Mouse (Mus musculus) kidney, postnatal 36 days (tissue): ENCODE results near the gene Slc46a2.

Experiments used
- DNase-seq, 2 experiments: peaks; one replicate each; pipeline ENCODE4 v3.0.0; 2021 to 2022; ENCODE audit warnings: mixed read lengths in 2 of 2

Slc46a2 gene

DNA sequence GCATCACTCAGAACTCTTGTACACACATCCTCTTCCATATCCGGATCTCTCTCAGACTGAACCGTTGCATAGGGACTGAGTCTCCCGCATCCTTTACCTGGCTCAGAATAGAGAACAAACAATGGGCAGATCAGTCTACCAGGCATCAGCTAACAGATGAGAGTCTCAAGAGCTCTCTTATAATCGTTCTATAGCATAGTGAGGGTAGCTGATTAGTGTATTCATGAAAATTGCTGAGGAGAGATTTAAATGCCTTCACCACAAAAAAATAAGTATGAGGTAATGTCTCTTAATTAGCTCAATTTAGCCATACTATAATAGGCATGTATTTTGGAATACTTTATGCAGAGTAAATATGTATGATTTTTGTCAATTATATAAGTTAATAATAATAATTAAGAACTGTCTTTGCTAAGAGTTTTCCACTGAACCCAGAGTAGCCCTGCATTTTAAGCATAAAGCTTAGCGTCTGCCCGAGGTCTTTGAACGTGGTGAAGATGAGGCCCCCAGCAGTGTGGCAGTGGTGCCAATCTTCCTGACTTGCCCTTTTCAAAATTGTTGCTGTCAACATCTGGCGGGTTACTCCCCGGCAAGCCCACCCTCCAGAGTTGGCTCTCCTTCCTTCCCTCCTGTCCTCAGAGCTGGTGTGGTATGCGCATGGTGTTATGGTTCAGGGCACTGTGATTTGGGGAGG lies 23.0 kb downstream of the Slc46a2 start:
- DNase-seq = no peak

DNA sequence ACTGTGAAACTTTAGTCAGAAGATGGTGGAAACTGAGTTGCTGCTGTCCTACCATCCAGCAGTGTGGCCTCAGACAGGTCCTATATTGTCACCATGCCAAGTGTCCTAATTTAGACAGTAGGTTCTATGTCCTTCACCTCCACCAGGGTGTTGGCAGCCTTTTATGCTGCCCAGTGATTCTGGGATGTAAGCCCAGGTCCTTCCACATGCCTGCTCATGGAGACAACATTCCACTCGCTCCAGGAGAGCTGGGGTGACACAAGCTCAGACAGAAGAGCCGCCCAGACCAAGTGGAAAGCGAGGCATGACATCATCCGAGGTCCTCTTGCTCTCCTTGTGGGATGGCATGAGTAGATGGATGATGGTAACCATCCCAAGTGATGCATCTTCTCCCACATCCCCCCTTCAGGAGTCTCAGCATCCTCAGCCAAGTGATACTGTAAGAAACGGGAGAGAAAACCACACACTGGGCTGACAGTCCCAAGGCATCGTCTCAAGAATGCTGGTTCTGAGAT lies 24.7 kb downstream of the Slc46a2 start:
- no peak for DNase-seq

DNA sequence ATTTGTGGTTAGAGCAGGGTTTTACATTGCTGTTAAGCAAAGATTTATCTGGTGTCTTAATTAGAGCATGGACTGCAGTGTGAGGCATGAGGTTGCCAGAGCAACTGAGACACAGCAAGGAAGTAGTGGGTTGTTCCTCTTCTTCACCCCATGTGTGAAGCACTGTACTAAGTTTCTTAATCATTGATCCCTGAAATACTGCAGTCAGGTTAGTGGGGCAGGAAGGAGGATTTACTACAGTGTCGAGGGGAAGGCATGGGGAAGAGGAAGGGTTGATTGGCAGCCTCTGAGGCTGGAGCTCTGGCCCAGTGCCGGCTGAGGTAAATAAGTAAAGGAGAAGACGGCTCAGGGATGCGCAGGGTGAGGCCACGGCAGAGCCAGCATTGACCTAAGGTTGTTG lies 26.8 kb downstream of the Slc46a2 start:
- DNase-seq = peak; percentile 80 to 82

DNA sequence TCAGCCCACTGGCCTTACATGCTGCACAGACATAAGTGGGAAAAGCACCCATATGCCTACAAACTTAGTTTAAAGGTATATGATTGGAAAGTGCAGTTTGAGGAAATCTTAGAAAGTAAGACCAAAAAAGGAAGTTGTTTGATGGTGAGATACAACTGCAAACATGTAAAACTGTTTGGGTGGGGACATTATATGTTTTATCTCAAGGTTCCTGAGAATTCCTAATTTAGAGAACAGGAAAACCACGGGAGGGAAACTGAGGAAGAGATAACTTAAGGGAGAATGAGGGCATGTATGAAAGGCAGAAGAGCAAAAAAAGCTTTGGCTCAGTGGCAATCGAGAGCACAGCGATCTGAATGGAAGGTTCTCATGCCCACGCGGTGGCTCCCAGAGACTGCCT lies 27.8 kb downstream of the Slc46a2 start:
- DNase-seq = no peak

DNA sequence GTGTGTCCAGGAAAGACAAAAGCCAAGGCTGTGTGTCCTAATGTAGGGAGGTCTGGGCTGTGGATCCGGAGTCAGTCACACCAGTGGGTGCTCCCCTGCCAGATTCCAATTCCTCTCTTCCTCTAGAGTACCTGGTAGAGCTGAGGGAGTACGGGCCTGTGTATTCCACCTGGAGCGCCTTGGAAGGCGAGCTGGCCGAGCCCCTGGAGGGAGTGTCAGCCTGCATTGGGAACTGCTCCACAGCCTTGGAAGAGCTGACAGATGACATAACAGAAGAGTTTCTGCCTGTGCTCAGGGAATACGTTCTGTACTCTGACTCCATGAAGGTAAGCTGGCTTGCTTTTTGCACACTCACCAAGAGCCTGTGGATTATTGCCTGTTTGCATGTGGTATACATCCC lies 28.6 kb downstream of the Slc46a2 start:
- DNase-seq = no peak

DNA sequence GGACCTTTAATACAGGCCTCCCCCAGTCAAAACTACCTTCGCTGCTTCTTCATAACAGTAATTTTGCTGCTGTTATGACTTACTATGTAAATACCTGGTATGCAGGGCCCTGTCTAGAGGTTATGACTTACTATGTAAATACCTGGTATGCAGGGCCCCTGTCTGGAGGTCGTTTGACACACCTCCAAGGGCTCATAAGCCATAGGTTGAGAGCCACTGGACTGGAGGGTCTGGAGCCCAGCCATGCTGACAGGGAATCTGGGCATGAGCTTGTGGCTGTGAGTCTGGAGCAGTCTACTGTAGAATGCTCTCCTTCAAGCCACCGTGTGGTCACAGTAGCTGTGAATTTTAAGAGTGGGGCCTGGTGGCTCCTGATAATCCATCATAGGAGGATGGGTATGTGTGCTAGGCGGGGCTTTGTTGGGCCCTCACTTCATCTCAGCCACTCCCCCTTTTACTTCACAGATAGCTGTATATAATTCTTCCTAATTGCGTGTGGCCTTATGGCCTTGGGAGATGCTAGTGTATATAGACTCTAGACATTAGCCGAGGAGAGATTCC lies 30.6 kb downstream of the Slc46a2 start:
- DNase-seq = no peak

DNA sequence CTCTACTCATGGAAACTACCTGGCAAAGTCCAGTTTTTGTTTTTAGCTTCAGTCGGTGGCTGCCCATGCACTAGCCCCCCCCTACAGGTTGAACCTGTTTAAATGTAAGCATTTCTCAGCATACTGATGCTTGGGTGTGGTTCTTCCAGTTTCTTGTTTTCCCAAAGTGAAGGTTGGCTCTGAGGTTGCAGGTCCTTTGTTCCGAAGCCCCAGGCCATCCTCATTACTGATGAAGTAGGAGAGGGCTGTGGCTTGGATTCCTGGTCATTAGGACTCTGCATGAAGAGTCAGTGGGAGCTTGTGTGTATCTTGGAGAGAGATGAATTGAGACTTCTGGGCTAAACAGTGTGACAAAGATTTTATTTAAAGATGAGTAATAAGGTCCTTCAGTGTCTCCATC lies 33.6 kb downstream of the Slc46a2 start:
- DNase-seq = no peak

DNA sequence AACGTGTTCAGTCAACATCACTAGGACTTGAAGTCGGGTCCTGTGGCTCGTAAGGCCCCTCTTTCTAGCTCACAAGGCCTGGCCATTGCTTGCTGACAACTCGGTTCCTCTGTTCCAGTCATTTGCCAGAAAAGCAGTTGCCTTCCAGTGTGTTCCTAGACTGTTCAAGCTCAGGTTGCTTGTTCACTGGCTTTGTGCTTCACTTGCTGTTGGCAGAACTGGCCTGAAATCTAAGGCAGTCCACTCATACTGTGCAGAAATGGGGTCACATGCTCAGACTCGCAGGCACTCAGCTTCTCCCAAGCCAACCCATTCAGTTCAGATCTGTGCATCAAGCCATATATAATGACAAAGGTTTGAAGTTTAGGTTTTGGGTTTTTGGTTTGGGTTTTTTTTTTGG lies 34.1 kb downstream of the Slc46a2 start:
- no peak for DNase-seq

DNA sequence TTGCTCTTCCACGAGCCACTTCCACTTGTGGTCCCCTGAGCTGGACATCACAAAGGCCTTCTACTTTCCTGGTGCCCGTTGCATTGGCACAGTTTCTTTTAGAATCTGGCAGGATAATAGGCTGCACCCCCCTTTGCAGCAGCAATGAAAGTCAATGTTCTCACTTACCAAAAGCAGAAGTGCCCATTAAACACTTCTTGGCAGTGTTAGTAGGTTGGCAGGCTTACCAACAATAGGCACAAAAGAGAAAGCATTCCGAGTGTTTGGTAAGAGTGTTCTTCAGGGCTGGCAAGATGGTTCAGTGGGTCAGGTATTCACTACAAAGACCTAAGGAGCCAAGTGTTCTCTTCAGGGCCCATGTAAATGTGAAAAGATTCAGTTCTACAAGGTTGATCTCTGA lies 35.4 kb downstream of the Slc46a2 start:
- no peak for DNase-seq

DNA sequence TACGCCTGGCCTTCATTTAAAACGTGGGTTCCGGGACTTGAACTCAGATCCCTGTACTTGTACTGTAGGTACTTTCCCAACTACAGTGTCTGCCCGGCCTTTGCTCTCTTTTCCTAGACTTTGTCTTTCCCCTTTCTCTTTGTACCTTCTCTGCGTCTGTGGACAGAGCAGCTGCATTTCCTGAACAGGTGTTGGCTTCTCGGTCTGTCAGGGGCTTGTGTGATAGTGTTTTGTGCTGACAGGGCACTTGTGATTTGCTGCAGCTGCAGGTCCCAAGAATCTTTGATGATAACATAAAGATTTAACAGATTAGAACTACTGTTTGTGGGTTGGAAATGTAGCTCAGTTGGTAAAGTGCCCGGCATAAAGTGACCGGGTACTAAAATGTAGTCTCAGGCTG lies 36.3 kb downstream of the Slc46a2 start:
- no peak for DNase-seq

DNA sequence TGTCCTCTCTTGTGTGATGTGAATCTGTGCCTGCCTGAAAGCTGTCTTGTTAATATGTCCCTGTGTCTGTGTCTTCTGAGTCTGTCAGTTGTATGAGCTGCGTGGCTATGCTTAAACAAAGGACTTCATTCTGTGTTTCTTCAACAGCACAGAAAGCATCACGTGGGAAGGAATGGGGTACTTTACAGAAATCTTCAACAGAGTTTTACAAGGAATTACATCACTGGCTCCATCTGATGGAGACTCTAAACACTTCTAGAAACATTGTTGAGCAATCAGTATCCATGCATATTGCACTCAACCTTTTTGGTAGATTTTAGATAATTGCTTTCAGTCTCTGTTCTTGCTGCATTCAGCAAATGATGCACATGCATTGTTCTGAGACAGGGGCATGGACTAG lies 37.8 kb downstream of the Slc46a2 start:
- no peak for DNase-seq

DNA sequence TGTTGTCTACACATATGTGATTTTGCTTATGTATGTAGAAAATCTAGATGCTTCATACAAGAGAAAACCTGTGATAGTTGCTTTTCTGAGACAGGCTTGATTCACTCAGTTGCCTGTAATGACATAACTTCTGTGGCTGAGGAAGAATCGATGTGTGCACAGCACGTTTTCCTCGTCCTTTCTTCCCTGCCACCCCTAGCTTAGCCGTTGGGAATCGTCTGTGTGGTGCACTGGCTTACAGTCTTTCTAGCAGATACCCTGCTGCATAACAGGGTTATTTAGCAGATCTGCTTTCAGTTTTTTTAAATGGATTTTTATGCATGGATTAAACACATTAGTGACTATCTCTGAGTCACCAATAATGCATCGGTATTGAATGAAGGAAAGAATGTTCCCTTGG lies 38.3 kb downstream of the Slc46a2 start:
- no peak for DNase-seq

DNA sequence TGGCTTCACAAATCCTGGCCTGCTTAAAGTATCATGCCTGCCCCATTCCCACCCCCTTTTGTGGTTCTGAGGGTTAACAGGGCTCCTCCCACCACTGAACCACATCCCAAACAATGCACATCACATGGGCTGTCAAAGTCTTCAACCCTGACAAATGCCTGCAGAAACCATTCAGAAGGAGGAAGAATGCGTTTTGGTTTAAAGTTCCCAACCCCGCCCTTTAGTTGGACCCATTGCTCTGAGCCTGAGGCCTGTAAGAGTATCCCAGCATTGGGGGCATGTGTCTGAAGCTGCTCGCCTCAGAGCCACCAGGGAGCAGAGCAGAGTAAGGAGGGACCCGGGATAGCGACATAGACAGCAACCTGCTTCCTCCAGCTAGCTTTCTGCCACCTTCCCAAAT lies 41.0 kb downstream of the Slc46a2 start:
- DNase-seq = no peak

DNA sequence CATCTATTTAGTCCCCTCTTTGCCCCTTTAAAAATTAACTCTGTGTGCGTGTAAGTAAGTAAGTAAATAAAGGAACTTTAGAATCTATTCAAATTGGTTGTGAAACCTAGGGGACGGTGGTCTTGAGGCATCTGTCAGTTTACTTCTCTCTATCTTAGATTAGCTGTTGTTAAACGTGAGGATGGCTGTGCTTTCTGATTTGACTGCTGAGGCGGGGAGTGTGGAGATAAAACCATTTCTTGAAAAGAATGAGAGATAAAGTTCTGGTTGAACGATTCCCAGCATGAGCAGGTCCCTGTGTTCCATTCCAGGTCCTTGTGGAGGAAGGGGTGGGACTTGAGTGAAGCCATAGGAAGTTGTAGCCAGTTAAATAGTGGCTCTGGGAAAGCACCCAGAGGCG lies 41.6 kb downstream of the Slc46a2 start:
- DNase-seq = no peak

DNA sequence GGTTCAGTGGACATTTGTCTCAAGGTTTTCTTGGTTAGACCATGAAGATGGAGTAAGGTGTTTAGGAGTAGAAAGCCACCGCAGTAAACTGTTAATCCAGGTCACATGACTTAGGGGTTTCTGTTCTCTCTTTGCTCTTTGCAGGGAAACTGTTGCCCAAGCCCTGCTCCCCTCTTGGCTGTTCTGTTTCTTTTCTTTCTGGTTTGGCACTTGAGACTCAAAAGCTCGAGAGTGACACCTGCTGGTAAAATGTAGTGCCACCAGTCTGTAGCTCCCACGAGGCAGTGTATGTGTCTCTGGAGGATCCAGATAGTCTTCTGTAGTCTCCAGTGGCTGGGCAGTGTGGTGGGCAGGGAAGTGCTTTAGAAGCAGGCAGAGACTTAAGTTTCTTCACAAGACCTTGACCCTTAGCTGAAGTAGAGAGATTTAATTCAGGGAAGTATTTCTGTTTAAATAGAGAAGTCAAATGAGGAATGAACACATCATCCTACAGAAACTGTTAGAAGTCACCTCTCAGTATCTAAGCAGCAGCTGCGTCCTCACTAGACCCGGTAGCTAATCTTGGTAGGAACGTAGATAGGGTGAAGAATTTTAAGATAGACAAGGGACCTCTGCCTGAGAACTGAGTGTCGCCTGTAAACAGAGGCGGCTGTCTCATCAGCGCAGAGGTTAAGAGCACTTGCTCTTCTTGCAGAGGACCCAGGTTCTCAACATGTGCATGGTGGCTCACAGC lies 43.8 kb downstream of the Slc46a2 start:
- DNase-seq = peak; percentile 79 to 89

DNA sequence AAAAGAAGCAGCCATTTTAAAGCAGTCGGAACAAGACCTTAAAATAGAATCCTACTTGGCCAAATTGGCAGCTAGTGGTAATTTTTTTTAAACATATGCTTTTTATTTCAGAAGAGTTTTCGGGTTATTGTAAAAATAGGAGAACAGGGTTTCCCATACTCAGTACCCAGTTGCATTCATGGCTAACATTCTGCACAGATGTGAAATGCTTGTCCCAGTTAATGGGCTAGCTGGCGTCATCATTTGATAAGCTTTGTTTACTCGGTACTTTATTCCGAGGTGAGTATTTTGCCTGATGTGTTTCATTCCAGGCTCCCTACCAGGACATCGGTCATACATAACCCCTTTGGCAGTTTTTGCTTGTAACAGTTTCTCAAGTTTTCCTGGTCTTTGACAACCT lies 44.4 kb downstream of the Slc46a2 start:
- DNase-seq = no peak

DNA sequence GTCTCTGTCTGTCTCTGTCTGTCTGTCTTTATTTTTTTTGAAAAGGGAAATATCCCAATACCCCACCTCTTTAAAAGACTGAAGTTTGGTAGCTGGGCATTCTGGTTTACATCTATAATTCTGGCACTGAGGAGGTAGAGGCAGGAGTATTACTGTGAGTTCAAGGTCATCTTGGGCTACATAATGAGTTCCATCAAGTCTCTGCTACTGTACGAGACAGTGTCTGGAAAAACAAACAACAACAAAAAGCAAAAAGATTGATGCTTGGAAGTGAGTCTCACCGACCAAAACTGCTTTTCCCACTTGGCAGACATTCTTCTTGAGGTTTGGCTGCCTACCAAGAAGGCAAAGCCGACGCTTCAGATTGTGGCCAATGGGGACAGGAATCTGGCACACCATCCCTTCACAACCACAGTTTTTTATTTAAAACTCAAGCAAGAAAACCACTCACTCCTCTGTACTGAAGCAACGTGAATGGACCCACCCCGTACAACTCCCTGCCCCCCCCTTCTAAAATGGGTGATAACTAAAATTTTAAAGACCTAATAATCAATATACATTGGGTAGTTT lies 45.3 kb downstream of the Slc46a2 start:
- DNase-seq = peak; percentile 38 to 60

DNA sequence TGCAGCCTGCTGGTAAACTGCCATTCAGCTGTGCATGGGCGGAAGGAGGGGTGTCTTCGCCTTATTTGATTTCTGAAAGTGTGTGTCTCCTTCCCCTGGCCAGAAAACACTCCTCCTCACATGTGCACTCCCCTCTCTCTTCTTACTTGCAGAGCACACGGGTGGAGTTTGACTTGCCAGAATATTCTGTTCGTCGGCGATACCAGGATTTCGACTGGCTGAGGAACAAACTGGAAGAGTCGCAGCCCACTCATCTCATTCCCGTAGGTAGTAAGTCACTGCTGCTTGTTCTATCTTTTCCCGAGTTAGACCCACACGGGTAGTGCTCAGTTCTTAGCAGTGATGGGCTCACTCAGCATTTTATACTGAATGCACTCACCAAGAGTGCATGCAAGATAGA lies 46.8 kb downstream of the Slc46a2 start:
- no peak for DNase-seq

DNA sequence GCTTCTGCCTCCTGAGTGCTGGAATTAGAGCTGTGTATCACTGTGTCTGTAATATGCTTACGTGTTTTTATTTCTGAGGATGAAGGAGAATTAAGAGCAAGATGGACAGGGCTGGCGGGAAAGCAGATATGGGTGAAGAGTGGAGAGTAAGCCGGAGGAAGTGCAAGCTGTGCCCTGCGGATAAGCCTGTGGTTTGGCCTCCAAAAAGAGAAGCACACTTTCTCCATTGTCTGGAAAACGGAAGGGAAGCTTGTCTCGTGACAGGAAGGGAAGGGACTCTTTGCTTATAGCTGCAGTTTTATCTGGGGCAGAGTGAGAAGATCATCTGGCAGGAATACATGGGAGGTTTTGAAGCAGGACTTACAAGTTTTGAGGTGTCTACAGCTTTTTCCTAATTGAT lies 51.0 kb downstream of the Slc46a2 start:
- DNase-seq = peak in 1 of 2 experiments; percentile 21

DNA sequence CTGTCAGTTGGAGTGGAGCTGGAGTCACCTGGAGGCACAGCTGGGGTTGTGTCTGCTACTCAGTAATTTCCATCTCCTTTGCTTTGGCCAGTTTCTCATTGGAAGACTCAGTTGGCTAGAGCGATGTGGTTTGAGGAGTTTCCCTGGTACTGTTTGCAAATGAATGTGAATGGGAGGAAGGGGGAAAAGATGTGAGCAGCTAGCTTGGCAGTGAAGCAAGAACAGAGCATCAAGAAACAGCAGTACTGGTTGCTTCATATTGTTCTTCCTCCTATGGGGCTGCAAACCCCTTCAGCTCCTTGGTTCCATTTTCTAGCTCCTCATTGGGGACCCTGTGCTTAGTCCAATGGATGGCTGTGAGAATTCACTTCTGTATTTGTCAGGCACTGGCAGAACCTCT lies 52.5 kb downstream of the Slc46a2 start:
- no peak for DNase-seq

DNA sequence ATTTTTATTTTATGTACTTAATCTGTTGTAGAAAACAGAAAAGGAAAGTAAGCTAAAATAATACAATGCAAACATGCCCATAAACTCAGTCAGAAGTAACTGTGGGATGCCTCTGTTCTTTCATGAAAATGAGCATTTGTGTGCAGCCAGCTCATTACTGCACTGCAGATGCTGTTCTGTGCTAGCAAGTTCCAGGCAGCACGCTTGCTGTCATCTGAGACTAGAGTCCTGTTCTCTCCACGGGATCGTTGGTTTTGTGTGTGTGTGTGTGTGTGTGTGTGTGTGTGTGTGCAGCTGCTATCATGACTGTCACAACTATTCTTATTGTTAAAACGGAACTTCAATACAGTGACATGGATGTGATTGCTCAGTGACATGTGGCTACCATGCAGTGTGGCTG lies 53.0 kb downstream of the Slc46a2 start:
- DNase-seq = no peak

DNA sequence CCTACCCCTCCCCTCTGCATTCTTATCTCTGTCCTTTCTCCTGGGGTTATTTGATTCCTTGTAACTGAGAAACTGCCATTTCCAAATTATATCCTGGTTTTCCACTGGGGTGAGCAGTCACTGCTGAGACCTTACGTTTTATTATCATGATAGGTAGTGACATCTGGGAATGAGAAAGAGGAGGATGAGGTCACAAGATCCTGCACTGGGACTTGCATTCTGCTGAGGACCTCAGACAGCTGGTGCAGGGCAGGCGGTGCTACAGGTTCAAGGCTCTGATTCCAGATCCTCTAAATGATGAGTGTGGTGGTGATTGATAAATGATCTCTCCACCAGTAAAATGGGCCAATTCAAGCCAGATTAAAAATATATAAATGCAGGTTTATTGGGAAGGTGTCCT lies 54.4 kb downstream of the Slc46a2 start:
- no peak for DNase-seq

DNA sequence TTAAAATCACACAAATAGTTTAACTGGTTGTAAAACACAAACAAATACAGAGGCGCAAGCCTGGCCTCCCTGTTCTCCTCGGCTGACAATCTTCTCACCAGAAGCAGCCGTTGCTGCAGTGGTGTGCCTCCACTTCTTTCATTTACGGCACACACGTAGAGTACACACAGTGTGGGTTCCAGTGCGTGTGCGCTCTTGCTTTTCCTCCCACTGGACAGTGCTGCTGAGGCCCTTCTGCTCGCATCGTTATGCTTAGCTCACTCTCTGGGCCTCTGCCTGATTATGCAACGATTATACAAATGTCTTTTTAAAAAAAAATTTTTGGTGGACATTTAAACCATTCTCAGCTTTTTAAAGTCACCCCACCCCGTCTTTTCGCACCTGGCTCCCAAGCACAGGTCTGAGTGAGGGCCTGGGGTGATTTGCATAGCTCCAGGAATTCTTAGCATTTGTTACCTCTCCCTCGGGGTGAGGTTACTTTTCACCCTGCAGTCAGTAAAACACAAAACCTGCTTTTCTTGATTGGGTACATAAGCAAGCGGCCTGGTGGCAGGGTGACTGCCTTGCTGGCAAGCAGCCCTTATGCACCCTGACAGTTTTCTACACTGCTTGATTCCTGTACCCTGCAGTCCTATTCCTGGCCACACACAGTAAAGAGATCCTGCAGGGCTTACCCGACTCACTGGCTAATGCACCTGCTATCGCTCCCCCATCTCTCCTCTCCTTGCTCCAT lies 55.0 kb downstream of the Slc46a2 start:
- DNase-seq = peak; percentile 66 to 71
